Comparison of ENCODE assay signal across 25 mouse cellular contexts in the genomic region with DNA sequence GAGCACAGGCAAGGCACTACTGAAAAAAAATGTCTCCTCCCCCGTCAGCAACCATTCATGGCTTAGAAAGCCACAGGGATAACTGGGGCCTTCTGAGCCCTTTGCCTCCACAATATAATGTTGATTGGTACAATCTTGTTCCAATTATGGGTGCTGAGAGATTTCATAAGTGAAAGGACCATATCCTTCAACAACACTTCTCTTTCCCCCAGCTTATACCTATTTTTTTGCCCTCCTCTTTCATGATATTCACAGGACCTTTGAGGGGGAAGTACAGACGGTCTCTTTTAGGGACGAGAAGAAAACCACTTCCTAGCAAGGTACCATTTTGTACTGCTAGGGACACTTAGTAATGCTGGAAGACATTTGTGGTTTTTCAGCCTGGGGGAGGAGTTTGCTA. TPM values are rescaled to one million over a fixed set of nuclear protein-coding genes. Genes with fewer than 3 reads are reported as not detected.
DNase-seq lines count a peak whose midpoint lies in the region; ATAC-seq and TF ChIP-seq lines count a peak whose summit lies in the region.
"Had no signal": no experiment of that assay in that cellular context is flagged by ENCODE, and none has a peak within 500 bp of the region (broad histone marks: within the 10 kb centered on the region; RNA-seq: fewer than 3 reads in every experiment).

No protein-coding gene starts in this region.

- no peak for DNase-seq in CH12.LX (ENCODE audit: extremely low read depth)
- no peak for DNase-seq in limb, embryonic 10.5 days (ENCODE audit: low spot score)
- DNase-seq in lung, postnatal 10 days: no peak
- DNase-seq: adrenal gland, adult 2 months; adrenal gland, adult 8-10 months; adrenal gland, postnatal 10 days; adrenal gland, postnatal 14 days; adrenal gland, postnatal 25 days; adrenal gland, postnatal 36 days; B cell, adult 2 months; cerebellum, adult 11 months; cerebellum, adult 11-12 months; cerebellum, adult 18-20 months; cerebellum, adult 2 months had no signal

- no peaks in the 10 kb centered on the region for H3K36me3 ChIP-seq in CH12.LX (replicated peaks in 1 of 2; ENCODE audit: control insufficient read depth in 1 of 2, insufficient read depth in 1 of 2, low read length in 1 of 2)
- H3K36me3 ChIP-seq in limb, embryonic 10.5 days: no peaks in the 10 kb centered on the region
- H3K36me3 ChIP-seq: G1E had no signal

- H3K27ac ChIP-seq in CH12.LX (ENCODE audit: insufficient read depth, low read depth): peak overlapping the region; percentile 36; the same call in 1 of the 2 replicates
- no peak overlapping the region for H3K27ac ChIP-seq in limb, embryonic 10.5 days

- TF ChIP-seq POLR2A in CH12.LX (IDR thresholded peaks at IDR 0.05; ENCODE audit: low read depth, low read length): no peak

- H3K4me1 ChIP-seq in CH12.LX (ENCODE audit: control insufficient read depth in 1 of 2, insufficient read depth in 2 of 2): peaks cover 9 to 53% of the 10 kb centered on the region in 2 experiments; a peak in 3 of 4 replicates
- 0 out of 2 replicates have a peak, but pooled peaks cover 2% of the 10 kb centered on the region for H3K4me1 ChIP-seq in limb, embryonic 10.5 days

- ATAC-seq in granulocyte monocyte progenitor cell, adult 5-6 weeks (replicated peaks; ENCODE audit: poor library complexity, severe bottlenecking): 0 out of 2 replicates have a peak, but pooled peaks have one; percentile 4
- ATAC-seq: activated CD4-positive, CD25-positive, alpha-beta regulatory T cell, adult 4 months; CD4-positive, CD25-positive, alpha-beta regulatory T cell, adult 4 months; Patski had no signal

- H3K79me2 ChIP-seq in CH12.LX (replicated peaks; ENCODE audit: control insufficient read depth, extremely low read depth, insufficient read depth, poor library complexity, severe bottlenecking): no peaks in the 10 kb centered on the region

- no peak for TF ChIP-seq CTCF in CH12.LX (conservative IDR thresholded peaks at IDR 0.05 in 1 of 2, IDR thresholded peaks at IDR 0.05 in 1 of 2; ENCODE audit: low read depth in 2 of 2, low read length in 2 of 2)

- H3K27me3 ChIP-seq in CH12.LX (replicated peaks): no peaks in the 10 kb centered on the region
- no peaks in the 10 kb centered on the region for H3K27me3 ChIP-seq in limb, embryonic 10.5 days (ENCODE audit: low read depth, poor library complexity, severe bottlenecking)

- H3K4me2 ChIP-seq in CH12.LX (ENCODE audit: insufficient read depth, low read depth, poor library complexity, severe bottlenecking): peak overlapping the region; percentile 13; the same call in 1 of the 2 replicates

- 83% methylated on average over 3 of the region's 3 CpGs for WGBS in limb, embryonic 10.5 days

- H3K9ac ChIP-seq in CH12.LX (ENCODE audit: insufficient read depth, low read depth): no peak overlapping the region

- TF ChIP-seq EP300 in CH12.LX (IDR thresholded peaks at IDR 0.05; ENCODE audit: low read length): peak; percentile 41; the same call in 1 of the 2 replicates

- H3K9me3 ChIP-seq in CH12.LX (replicated peaks; ENCODE audit: low read length): peaks cover 8% of the 10 kb centered on the region
- H3K9me3 ChIP-seq in limb, embryonic 10.5 days (replicated peaks): no peaks in the 10 kb centered on the region
- H3K9me3 ChIP-seq: G1E had no signal

- dilution Hi-C loops in CH12.LX (cut with MboI; ENCODE audit: extremely low pct_ligation_motif_present, extremely low pct_unique_long_range_greater_than_20kb, low sequenced_read_pairs): no loop called here

- no peak for TF ChIP-seq RAD21 in CH12.LX (IDR thresholded peaks at IDR 0.05; ENCODE audit: low read depth, low read length)

- no peak overlapping the region for H3K4me3 ChIP-seq in CH12.LX (replicated peaks in 1 of 3; ENCODE audit: low read depth in 2 of 3, low read length in 2 of 3, poor library complexity in 1 of 3)
- H3K4me3 ChIP-seq in limb, embryonic 10.5 days: no peak overlapping the region

- in situ Hi-C loops in CH12.LX (cut with MboI; ENCODE audit: low pct_ligation_motif_present, low pct_unique_long_range_greater_than_20kb, low sequenced_read_pairs): no loop called here

TF ChIP-seq in CH12.LX, 34 proteins besides CTCF, POLR2A, EP300 and RAD21:
- no peak for TF ChIP-seq E2F4 (IDR thresholded peaks at IDR 0.05; ENCODE audit: insufficient replicate concordance, low read depth, low read length)
- 0 out of 2 replicates have a peak, but pooled peaks have one; percentile 18 for TF ChIP-seq NRF1 (IDR thresholded peaks at IDR 0.05; ENCODE audit: low read depth, low read length)
- TF ChIP-seq ELF1 (IDR thresholded peaks at IDR 0.05; ENCODE audit: low read depth, low read length): no peak
- peak; percentile 51; the same call in 1 of the 2 replicates for TF ChIP-seq IRF4 (IDR thresholded peaks at IDR 0.05; ENCODE audit: low read depth, low read length)
- peak; percentile 68 for TF ChIP-seq ZNF384 (IDR thresholded peaks at IDR 0.05; ENCODE audit: low read depth, low read length)
- peak; percentile 38; the same call in 1 of the 2 replicates for TF ChIP-seq ETS1 (conservative IDR thresholded peaks at IDR 0.05; ENCODE audit: low read depth, low read length)
- TF ChIP-seq MEF2A (IDR thresholded peaks at IDR 0.05; ENCODE audit: borderline replicate concordance, low read depth, low read length): peak; percentile 64; the same call in 1 of the 2 replicates
- no peak for TF ChIP-seq JUN (IDR thresholded peaks at IDR 0.05; ENCODE audit: insufficient read depth, low read depth, low read length)
- 0 out of 2 replicates have a peak, but pooled peaks have one; percentile 28 for TF ChIP-seq JUND (conservative IDR thresholded peaks at IDR 0.05; ENCODE audit: low read depth, low read length)

RNA-seq across cellular contexts. Expression of a gene that starts 57.1 kb away (rescaled TPM):
- not detected in 2 replicates for total RNA-seq in CH12.LX (2012; rRNA removed)
- total RNA-seq in CH12.LX (2014; rRNA removed): not detected in 2 replicates
- not detected in 2 replicates for polyA plus RNA-seq in CH12.LX (2012; ENCODE audit: insufficient read length, low read depth)
- total RNA-seq in granulocyte monocyte progenitor cell, adult 5-6 weeks (2014; fragmentation: Nextera tagmentation): not detected in 2 replicates
- total RNA-seq in granulocyte monocyte progenitor cell, adult 5-6 weeks (2017): not detected in 2 replicates
- polyA plus RNA-seq in limb, embryonic 10.5 days (2016; fragmentation: Nextera tagmentation; extraction: Ambion mirVana): not detected in 2 replicates
- total RNA-seq: adrenal gland, adult 18-20 months; adrenal gland, adult 2 months; adrenal gland, adult 8-10 months; adrenal gland, postnatal 10 days; adrenal gland, postnatal 14 days; adrenal gland, postnatal 25 days; adrenal gland, postnatal 36 days; adrenal gland, postnatal 4 days; ES-E14; G1E; MEL had no signal
- polyA plus RNA-seq: activated CD4-positive, CD25-positive, alpha-beta regulatory T cell, adult 4 months; adrenal gland, adult 2 months; brain, embryonic 14.5 days; C2C12; CD4-positive, CD25-positive, alpha-beta regulatory T cell, adult 4 months; cerebellum, adult 2 months; G1E; Patski had no signal
